Mouse (Mus musculus) ES-E14 (cell line): Measurements from ENCODE around the gene Htr1f. TPM values are rescaled to one million over a fixed set of nuclear protein-coding genes. Genes with fewer than 3 reads are reported as not detected.
"Not testable (repeated sequence)": the region's sequence is repeated elsewhere in the genome, so short reads cannot be mapped to it uniquely, and the experiment has no call there.

Source experiments
- DNase-seq: peaks from one replicate; pipeline ENCODE4 v3.0.0-alpha.2; 2013; ENCODE audit warnings: low read depth, low spot score
- H3K27ac ChIP-seq: 2 replicates; pipeline ENCODE4 v1.5.1; 2012; ENCODE audit warnings: low read depth, mild to moderate bottlenecking, low read length, moderate library complexity, mixed read lengths; ENCODE audit not compliant: poor library complexity, insufficient read depth, severe bottlenecking
- H3K36me3 ChIP-seq: 2 replicates; pipeline ENCODE4 v1.6.1; 2012; ENCODE audit warnings: mild to moderate bottlenecking, low read length, moderate library complexity, mixed read lengths; ENCODE audit not compliant: control insufficient read depth, poor library complexity, insufficient read depth, severe bottlenecking
- H3K4me1 ChIP-seq, 2 experiments: fragments of 150-350 bp in 1 of 2; sonication (generic) in 1 of 2; 2 replicates each; pipeline ENCODE4 v1.6.1; 2012; ENCODE audit warnings: low read length in 2 of 2, mild to moderate bottlenecking in 1 of 2, mixed read lengths in 1 of 2; ENCODE audit not compliant: control insufficient read depth in 2 of 2, insufficient read depth in 2 of 2, poor library complexity in 1 of 2
- H3K4me3 ChIP-seq, 2 experiments: fragments of 150-350 bp in 1 of 2; sonication (generic) in 1 of 2; 2 replicates each; pipeline ENCODE4 v1.5.1; 2012; ENCODE audit warnings: low read length in 2 of 2, low read depth in 1 of 2, mild to moderate bottlenecking in 1 of 2, mixed read lengths in 1 of 2; ENCODE audit not compliant: insufficient read depth in 1 of 2, poor library complexity in 1 of 2, severe bottlenecking in 1 of 2
- H3K9ac ChIP-seq: 2 replicates; pipeline ENCODE4 v1.6.1; 2012; ENCODE audit warnings: low read depth, mild to moderate bottlenecking, low read length, mixed read lengths; ENCODE audit not compliant: poor library complexity, insufficient read depth, severe bottlenecking
- H3K9me3 ChIP-seq: fragments of 150-350 bp; sonication (generic); 2 replicates; pipeline ENCODE4 v1.6.1; 2012; ENCODE audit warnings: low read depth, mild to moderate bottlenecking, low read length; ENCODE audit not compliant: control insufficient read depth, insufficient read depth
- CHD2 ChIP-seq: IDR thresholded peaks from 2 replicates; pipeline ENCODE4 v1.6.1; 2014; ENCODE audit warnings: mild to moderate bottlenecking, low read depth, low read length, inconsistent platforms
- HCFC1 ChIP-seq: IDR thresholded peaks from 2 replicates; pipeline ENCODE4 v1.6.1; 2012; ENCODE audit warnings: low read length, inconsistent platforms, borderline replicate concordance; ENCODE audit not compliant: insufficient read depth
- MAFK ChIP-seq: IDR thresholded peaks from 2 replicates; pipeline ENCODE4 v1.6.1; 2014; ENCODE audit warnings: mild to moderate bottlenecking, low read depth, low read length, inconsistent platforms; ENCODE audit not compliant: insufficient read depth
- ZC3H11A ChIP-seq: IDR thresholded peaks from 2 replicates; pipeline ENCODE4 v1.6.1; 2012; ENCODE audit warnings: low read depth, mild to moderate bottlenecking, inconsistent platforms, low read length, borderline replicate concordance
- ZNF384 ChIP-seq: IDR thresholded peaks from 2 replicates; pipeline ENCODE4 v1.6.1; 2012; ENCODE audit warnings: low read depth, low read length, inconsistent platforms
- in situ Hi-C, 2 experiments: fragments of 600-800 bp; cut with MboI; formaldehyde crosslinking; loops; one replicate each; pipeline ENCODE4 v1.15.1; 2025; ENCODE audit warnings: low sequenced_read_pairs in 2 of 2, inconsistent platforms in 1 of 2; ENCODE audit not compliant: unreplicated experiment in 2 of 2
- total RNA-seq: library from RNA; depleted of rRNA; stranded (reverse); fragments of 300-350 nt; gene quantifications from 2 replicates; pipeline ENCODE4 v1.2.3, GENCODE M21; 2012

Gene Htr1f
- total RNA-seq, 1 experiment, result not detected

DNA sequence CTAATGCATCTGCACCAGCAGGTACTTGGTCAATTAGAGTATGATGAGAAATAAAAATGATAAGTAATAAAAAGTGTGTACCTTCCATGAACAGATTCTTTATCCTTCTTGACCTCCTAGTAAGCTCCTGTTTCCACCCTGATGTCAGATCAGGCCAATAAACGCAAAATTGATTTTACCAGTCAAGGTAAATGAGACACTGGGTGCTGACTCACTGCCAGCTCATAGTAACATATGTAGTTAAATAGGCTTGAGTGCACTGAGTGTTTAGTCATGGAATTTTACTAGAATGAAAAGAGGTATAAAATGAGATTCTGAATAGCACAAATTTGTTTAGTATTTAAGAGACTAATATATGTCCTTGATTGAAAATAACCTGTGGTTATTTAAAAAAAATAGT, 6.6 kb upstream of the Htr1f start:
- DNase-seq, result no peak
- Histone ChIP-seq H3K4me1 (no peaks in the 10 kb centered on the region), H3K4me3 (no peak overlapping the region), H3K36me3 (no peaks in the 10 kb centered on the region), H3K9me3 (no peaks in the 10 kb centered on the region), H3K9ac (no peak overlapping the region), H3K27ac (no peak overlapping the region)
- in situ Hi-C loops, result no loop called here
- TF ChIP-seq MAFK, result no peak
- no peak for TF ChIP-seq HCFC1
- no peak for TF ChIP-seq CHD2
- no peak for TF ChIP-seq ZNF384
- no peak for TF ChIP-seq ZC3H11A

DNA sequence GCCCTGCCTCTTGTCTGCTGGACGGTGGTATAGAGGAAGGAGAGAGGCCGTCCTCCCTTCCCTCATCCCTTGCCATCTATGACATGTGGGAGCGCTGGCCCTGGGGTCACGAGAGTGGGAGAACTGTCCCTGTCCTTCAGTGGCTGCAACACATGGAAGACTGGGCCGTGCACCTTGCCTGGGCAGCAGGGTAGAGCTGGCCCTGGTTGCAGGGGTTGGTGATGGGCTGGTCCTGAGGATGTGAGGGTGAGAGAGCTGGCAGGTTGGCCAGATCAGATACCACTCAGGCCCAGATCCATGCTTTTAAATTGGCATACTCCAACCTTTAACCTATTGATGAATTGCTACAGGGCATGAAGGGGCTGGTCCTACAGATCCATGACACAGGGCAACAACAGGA, 12.1 kb downstream of the Htr1f start:
- H3K36me3 ChIP-seq, result no peaks in the 10 kb centered on the region
- no peaks in the 10 kb centered on the region for H3K9me3 ChIP-seq
- no peaks in the 10 kb centered on the region for H3K4me1 ChIP-seq
- in situ Hi-C loops, result no loop called here
- TF ChIP-seq ZNF384 (no peak), MAFK (no peak), CHD2 (no peak), HCFC1 (no peak), ZC3H11A (no peak)
- H3K27ac ChIP-seq, result no peak overlapping the region
- no peak for DNase-seq
- H3K4me3 ChIP-seq, result no peak overlapping the region
- H3K9ac ChIP-seq, result no peak overlapping the region

- Histone ChIP-seq H3K36me3 (no peaks in the 10 kb centered on the region), H3K9ac (no peak overlapping the region), H3K4me1 (no peaks in the 10 kb centered on the region), H3K27ac (no peak overlapping the region), H3K9me3 (no peaks in the 10 kb centered on the region), H3K4me3 (no peak overlapping the region)
- DNase-seq, result no peak
- in situ Hi-C loops, result no loop called here
- TF ChIP-seq CHD2, result no peak
- TF ChIP-seq ZNF384, result no peak
- no peak for TF ChIP-seq ZC3H11A
- no peak for TF ChIP-seq HCFC1
- TF ChIP-seq MAFK, result no peak
These were observed 22.2 kb downstream of the Htr1f start for GRCm38 (mm10) chr16:65083475-65083874.

DNA sequence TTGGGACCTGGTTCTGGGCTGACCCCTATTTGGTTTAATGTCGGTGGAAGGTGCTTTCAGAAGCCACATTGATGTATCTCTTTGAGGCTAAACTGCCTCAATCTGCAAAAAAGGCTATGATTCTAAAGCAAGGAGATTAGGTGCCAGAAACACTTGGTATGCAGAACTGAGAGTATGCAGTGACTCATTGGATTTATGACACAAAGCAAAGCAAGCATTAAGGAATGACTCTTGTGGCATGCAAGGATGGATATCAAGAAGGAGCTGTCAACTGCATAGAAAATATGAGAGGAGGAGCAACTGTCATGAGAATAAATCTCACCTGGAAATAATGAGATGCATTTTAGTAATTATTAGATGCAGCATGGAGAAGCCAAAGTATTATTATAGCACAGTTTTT, 35.8 kb downstream of the Htr1f start:
- Histone ChIP-seq H3K9me3 (no peaks in the 10 kb centered on the region), H3K9ac (no peak overlapping the region), H3K4me3 (no peak overlapping the region), H3K36me3 (no peaks in the 10 kb centered on the region), H3K4me1 (no peaks in the 10 kb centered on the region), H3K27ac (no peak overlapping the region)
- in situ Hi-C loops, result no loop called here
- TF ChIP-seq HCFC1 (no peak), ZC3H11A (no peak), MAFK (no peak), CHD2 (no peak), ZNF384 (no peak)
- no peak for DNase-seq

GRCm38 (mm10) chr16:65066264-65066663, 39.4 kb downstream of the Htr1f start:
- Histone ChIP-seq H3K27ac (no peak overlapping the region), H3K9me3 (no peaks in the 10 kb centered on the region), H3K4me1 (no peaks in the 10 kb centered on the region), H3K36me3 (no peaks in the 10 kb centered on the region), H3K9ac (no peak overlapping the region), H3K4me3 (no peak overlapping the region)
- in situ Hi-C loops, result no loop called here
- no peak for TF ChIP-seq CHD2
- TF ChIP-seq ZNF384, result no peak
- no peak for TF ChIP-seq HCFC1
- TF ChIP-seq MAFK, result no peak
- DNase-seq, result no peak

DNA sequence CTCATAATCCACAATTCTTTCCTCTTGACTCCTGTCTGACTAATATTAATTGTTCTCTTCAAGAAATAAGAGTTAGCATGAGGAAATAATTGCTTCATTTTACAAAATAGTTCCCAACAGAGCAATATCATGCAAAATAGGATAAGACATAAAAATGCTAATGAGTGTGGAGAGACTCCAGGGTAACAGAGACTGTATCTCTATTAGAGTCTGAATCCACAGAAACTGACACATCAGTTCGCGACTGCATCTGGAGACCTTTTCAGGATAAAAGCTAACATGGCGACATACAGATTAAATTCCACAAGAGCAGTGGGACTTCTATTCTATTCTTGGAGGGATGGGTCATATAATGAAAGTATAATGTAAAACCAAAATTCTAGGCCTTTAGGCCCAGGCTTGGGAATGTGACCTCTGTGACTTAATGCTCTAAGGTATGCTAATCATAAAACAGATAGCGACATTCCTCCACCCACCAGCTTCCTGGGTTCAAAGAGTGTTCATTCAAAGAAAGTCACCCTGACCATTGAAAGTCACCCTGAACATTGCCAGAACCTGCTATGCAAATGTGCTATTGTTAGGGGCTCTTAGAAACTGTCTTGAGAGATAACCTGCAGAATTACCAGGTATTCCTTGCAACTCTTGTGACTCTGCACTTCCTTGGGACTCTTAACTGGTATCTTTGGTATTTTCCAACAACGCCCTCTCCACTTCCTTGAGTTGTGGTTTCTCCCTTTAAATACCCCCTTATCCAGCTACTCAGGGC, 67.8 kb downstream of the Htr1f start:
- in situ Hi-C loops, H3K4me1 ChIP-seq, DNase-seq, H3K9me3 ChIP-seq, H3K27ac ChIP-seq, H3K4me3 ChIP-seq, H3K9ac ChIP-seq, H3K36me3 ChIP-seq: not testable (repeated sequence)
